Mouse (Mus musculus): ENCODE measurements around the gene Adamts5.

DNA sequence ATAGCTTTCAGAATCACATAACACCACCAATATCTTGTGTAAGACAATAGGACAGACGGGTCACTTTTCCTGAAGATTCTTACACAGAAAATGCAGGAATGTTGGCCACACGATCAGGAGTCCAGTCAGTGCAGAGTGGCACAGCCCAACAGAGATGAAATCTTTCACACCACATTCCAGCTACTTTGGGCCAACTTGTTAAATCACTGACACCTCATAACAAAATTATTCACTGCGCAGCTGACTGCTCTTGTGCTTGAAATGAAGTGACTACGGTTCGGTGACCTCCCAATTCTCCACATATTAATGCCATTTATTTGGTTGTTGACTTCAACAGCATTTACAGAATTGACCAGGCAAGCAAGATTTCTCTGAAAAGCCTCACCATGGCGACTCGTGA, 22.6 kb downstream of the Adamts5 start:
- TF ChIP-seq CTCF (IDR thresholded peaks at IDR 0.05; ENCODE audit: control insufficient read depth, insufficient read depth, low read length) (no peak), POLR2A (IDR thresholded peaks at IDR 0.05; ENCODE audit: borderline replicate concordance, control insufficient read depth, low read depth, low read length) (no peak)

Data from bone marrow, adult 2 months (tissue).